Mouse (Mus musculus): Measurements from ENCODE around the gene Dars.

GRCm38 (mm10) chr1:128440386-128441128 is 23.4 kb upstream of the Dars start:
- TF ChIP-seq CTCF (IDR thresholded peaks at IDR 0.05; ENCODE audit: low read depth, low read length) (no peak), POLR2A (IDR thresholded peaks at IDR 0.05; ENCODE audit: borderline replicate concordance, low read depth, low read length) (no peak)
